Mouse (Mus musculus): ENCODE results near the gene Vps52.

Vps52 gene

GRCm38 (mm10) chr17:34006570-34006969 is 51.0 kb downstream of the Vps52 start:
- no peak for DNase-seq (ENCODE audit: low spot score)

GRCm38 (mm10) chr17:34010156-34010555 is 54.5 kb downstream of the Vps52 start:
- DNase-seq (ENCODE audit: low spot score) = no peak

GRCm38 (mm10) chr17:34013436-34013835 is 57.8 kb downstream of the Vps52 start:
- DNase-seq (ENCODE audit: low spot score) = no peak
